Mouse (Mus musculus) cortical plate, adult 2 months (tissue): Measurements from ENCODE around the gene Met. TPM values are rescaled to one million over a fixed set of nuclear protein-coding genes. Genes with fewer than 3 reads are reported as not detected.

Experiments
- H3K27ac ChIP-seq: fragments of 200-500 bp; 2 replicates; pipeline ENCODE4 v1.5.1; 2012; ENCODE audit warnings: low read length, control low read depth, inconsistent platforms; ENCODE audit not compliant: insufficient read depth
- H3K4me1 ChIP-seq: fragments of 200-500 bp; 2 replicates; pipeline ENCODE4 v1.6.1; 2011; ENCODE audit warnings: low read length; ENCODE audit not compliant: control insufficient read depth, insufficient read depth
- H3K4me3 ChIP-seq: fragments of 200-500 bp; 2 replicates; pipeline ENCODE4 v1.5.1; 2011; ENCODE audit warnings: mild to moderate bottlenecking, low read length, control low read depth; ENCODE audit not compliant: insufficient read depth
- CTCF ChIP-seq: fragments of 200-500 bp; IDR thresholded peaks from 2 replicates; pipeline ENCODE4 v1.5.1; 2011; ENCODE audit warnings: mild to moderate bottlenecking, control low read depth, low read length; ENCODE audit not compliant: insufficient read depth; ENCODE audit errors: extremely low read depth
- POLR2A ChIP-seq: fragments of 200-500 bp; IDR thresholded peaks from 2 replicates; pipeline ENCODE4 v1.6.1; 2011; ENCODE audit warnings: mild to moderate bottlenecking, low read length, control low read depth; ENCODE audit not compliant: insufficient read depth; ENCODE audit errors: extremely low read depth
- polyA plus RNA-seq: library from polyadenylated mRNA; depleted of rRNA; stranded (reverse); fragments of >200 nt; gene quantifications from 2 replicates; pipeline ENCODE4 v1.2.3, GENCODE M21; 2012

Met gene
- polyA plus RNA-seq, 1 experiment = 4.7 TPM

GRCm38 (mm10) chr6:17490786-17491185 is 27.2 kb downstream of the Met start:
- Histone ChIP-seq H3K4me1 (no peaks in the 10 kb centered on the region; the same call in none of the 2 replicates), H3K4me3 (no peak overlapping the region), H3K27ac (no peak overlapping the region)
- TF ChIP-seq CTCF (no peak), POLR2A (no peak)

GRCm38 (mm10) chr6:17491502-17491901 is 27.9 kb downstream of the Met start:
- H3K4me1 ChIP-seq = no peaks in the 10 kb centered on the region; the same call in none of the 2 replicates
- TF ChIP-seq POLR2A (no peak), CTCF (no peak)

GRCm38 (mm10) chr6:17492062-17492461 is 28.5 kb downstream of the Met start:
- TF ChIP-seq POLR2A = no peak
- TF ChIP-seq CTCF = no peak
- H3K4me1 ChIP-seq = no peaks in the 10 kb centered on the region; the same call in none of the 2 replicates
- H3K27ac ChIP-seq = no peak overlapping the region
- no peak overlapping the region for H3K4me3 ChIP-seq

More at GRCm38 (mm10) chr6:17491502-17491901, 27.9 kb downstream of the Met start:
- no peak overlapping the region for H3K27ac ChIP-seq
- no peak overlapping the region for H3K4me3 ChIP-seq

- TF ChIP-seq CTCF (no peak), POLR2A (no peak)
- no peaks in the 10 kb centered on the region; the same call in none of the 2 replicates for H3K4me1 ChIP-seq
- no peak overlapping the region for H3K4me3 ChIP-seq
- H3K27ac ChIP-seq = no peak overlapping the region
Measured at GRCm38 (mm10) chr6:17495413-17495812, 31.8 kb downstream of the Met start.

- no peaks in the 10 kb centered on the region for H3K4me1 ChIP-seq
- no peak overlapping the region for H3K27ac ChIP-seq
- TF ChIP-seq POLR2A (no peak), CTCF (no peak)
- no peak overlapping the region for H3K4me3 ChIP-seq
Measured at GRCm38 (mm10) chr6:17497366-17497765, 33.8 kb downstream of the Met start.

GRCm38 (mm10) chr6:17498801-17499200 is 35.2 kb downstream of the Met start:
- no peak overlapping the region for H3K27ac ChIP-seq
- no peaks in the 10 kb centered on the region for H3K4me1 ChIP-seq
- H3K4me3 ChIP-seq = no peak overlapping the region
- TF ChIP-seq POLR2A (no peak), CTCF (no peak)

- Histone ChIP-seq H3K27ac (no peak overlapping the region), H3K4me3 (no peak overlapping the region), H3K4me1 (no peaks in the 10 kb centered on the region)
- TF ChIP-seq CTCF (no peak), POLR2A (no peak)
Measured at GRCm38 (mm10) chr6:17501440-17501839, 37.8 kb downstream of the Met start.

GRCm38 (mm10) chr6:17502311-17502710 is 38.7 kb downstream of the Met start:
- Histone ChIP-seq H3K4me3 (no peak overlapping the region), H3K27ac (no peak overlapping the region), H3K4me1 (no peaks in the 10 kb centered on the region)
- TF ChIP-seq CTCF (no peak), POLR2A (no peak)

- TF ChIP-seq POLR2A = no peak
- TF ChIP-seq CTCF = no peak
- H3K27ac ChIP-seq = no peak overlapping the region
- H3K4me3 ChIP-seq = no peak overlapping the region
- H3K4me1 ChIP-seq = no peaks in the 10 kb centered on the region
Measured at GRCm38 (mm10) chr6:17503724-17504123, 40.1 kb downstream of the Met start.

- no peaks in the 10 kb centered on the region for H3K4me1 ChIP-seq
- no peak overlapping the region for H3K27ac ChIP-seq
- TF ChIP-seq POLR2A = no peak
- TF ChIP-seq CTCF = no peak
- no peak overlapping the region for H3K4me3 ChIP-seq
Measured at GRCm38 (mm10) chr6:17505530-17505929, 41.9 kb downstream of the Met start.

GRCm38 (mm10) chr6:17506831-17507230 is 43.2 kb downstream of the Met start:
- H3K4me3 ChIP-seq = no peak overlapping the region
- H3K27ac ChIP-seq = no peak overlapping the region
- no peak for TF ChIP-seq CTCF
- no peak for TF ChIP-seq POLR2A
- no peaks in the 10 kb centered on the region for H3K4me1 ChIP-seq
